Comparison of ENCODE assay signal across 15 mouse cellular contexts in the genomic region with DNA sequence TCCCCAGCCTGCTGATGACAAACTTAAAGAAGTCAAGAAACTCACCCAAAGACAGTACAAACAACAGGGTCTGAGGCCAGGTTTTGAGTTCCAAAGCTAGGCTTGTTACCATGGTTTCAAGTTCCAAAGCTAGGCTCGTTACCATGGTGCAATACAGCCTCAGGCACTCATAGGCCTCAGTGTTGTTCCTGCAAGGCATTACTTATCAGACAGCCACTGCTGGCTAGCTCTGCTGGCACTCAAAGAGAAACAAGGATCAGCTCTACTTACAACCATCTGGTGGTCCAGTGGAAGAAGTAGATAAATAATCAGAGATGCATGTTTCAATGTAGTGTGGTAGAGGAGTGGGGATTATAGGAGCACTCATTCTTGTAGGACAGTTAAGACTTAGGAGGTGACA.
DNase-seq lines count a peak whose midpoint lies in the region; ATAC-seq and TF ChIP-seq lines count a peak whose summit lies in the region.
"Had no signal": no experiment of that assay in that cellular context is flagged by ENCODE, and none has a peak within 500 bp of the region (broad histone marks: within the 10 kb centered on the region; RNA-seq: fewer than 3 reads in every experiment).

No protein-coding gene starts in this region.

- H3K9me3 ChIP-seq in forebrain, postnatal 0 days (ENCODE audit: low read length) = no peaks in the 10 kb centered on the region
- no peaks in the 10 kb centered on the region for H3K9me3 ChIP-seq in forebrain, embryonic 11.5 days (ENCODE audit: control insufficient read depth, low read length)
- H3K9me3 ChIP-seq in midbrain, embryonic 11.5 days (ENCODE audit: control insufficient read depth, low read length) = no peaks in the 10 kb centered on the region
- no peaks in the 10 kb centered on the region for H3K9me3 ChIP-seq in midbrain, embryonic 15.5 days
- H3K9me3 ChIP-seq: heart, embryonic 13.5 days had no signal

- no peak overlapping the region for H3K4me2 ChIP-seq in forebrain, postnatal 0 days (ENCODE audit: low read depth)
- H3K4me2 ChIP-seq in forebrain, embryonic 11.5 days (ENCODE audit: low read depth, low read length, severe bottlenecking) = no peak overlapping the region
- H3K4me2 ChIP-seq in midbrain, embryonic 11.5 days = no peak overlapping the region
- H3K4me2 ChIP-seq in midbrain, embryonic 15.5 days = no peak overlapping the region
- H3K4me2 ChIP-seq: heart, embryonic 13.5 days had no signal

- 30% methylated on average over 1 of the region's 1 CpGs for WGBS in forebrain, postnatal 0 days
- 21% methylated on average over 1 of the region's 1 CpGs for WGBS in forebrain, embryonic 11.5 days
- 48% methylated on average over 1 of the region's 1 CpGs for WGBS in midbrain, embryonic 11.5 days
- WGBS in midbrain, embryonic 15.5 days = 39% methylated on average over 1 of the region's 1 CpGs

- ATAC-seq in forebrain, postnatal 0 days = peak; percentile 29; the same call in 1 of the 2 replicates
- no peak for ATAC-seq in forebrain, embryonic 11.5 days (replicated peaks; ENCODE audit: low FRiP score)
- ATAC-seq in midbrain, embryonic 11.5 days (ENCODE audit: low FRiP score) = peak; percentile 46; the same call in 1 of the 2 replicates
- ATAC-seq in midbrain, embryonic 15.5 days (replicated peaks) = no peak
- peak; percentile 51 for ATAC-seq in erythroblast, adult 5-6 weeks (replicated peaks; ENCODE audit: low FRiP score, poor library complexity, severe bottlenecking)
- peak; percentile 95 for ATAC-seq in megakaryocyte-erythroid progenitor cell, adult 5-6 weeks (replicated peaks; ENCODE audit: low FRiP score, low TSS enrichment, poor library complexity, severe bottlenecking)
- ATAC-seq: intestine, embryonic 16.5 days had no signal

- H3K36me3 ChIP-seq in forebrain, postnatal 0 days (ENCODE audit: insufficient read depth) = no peaks in the 10 kb centered on the region
- H3K36me3 ChIP-seq in forebrain, embryonic 11.5 days (ENCODE audit: control insufficient read depth, insufficient read depth, low read length) = no peaks in the 10 kb centered on the region
- no peaks in the 10 kb centered on the region for H3K36me3 ChIP-seq in midbrain, embryonic 11.5 days (ENCODE audit: control insufficient read depth, insufficient read depth, low read length)
- no peaks in the 10 kb centered on the region for H3K36me3 ChIP-seq in midbrain, embryonic 15.5 days (replicated peaks)
- H3K36me3 ChIP-seq: heart, embryonic 13.5 days had no signal

- H3K27me3 ChIP-seq in forebrain, postnatal 0 days (ENCODE audit: insufficient read depth, low read length) = no peaks in the 10 kb centered on the region
- peaks cover 6% of the 10 kb centered on the region for H3K27me3 ChIP-seq in forebrain, embryonic 11.5 days (ENCODE audit: control insufficient read depth, insufficient read depth, low read length)
- peaks cover 12% of the 10 kb centered on the region for H3K27me3 ChIP-seq in midbrain, embryonic 11.5 days (ENCODE audit: control insufficient read depth, insufficient read depth, low read length)
- peaks cover 8% of the 10 kb centered on the region for H3K27me3 ChIP-seq in midbrain, embryonic 15.5 days (replicated peaks)

- H3K4me1 ChIP-seq in forebrain, postnatal 0 days (ENCODE audit: insufficient read depth) = no peaks in the 10 kb centered on the region
- no peaks in the 10 kb centered on the region for H3K4me1 ChIP-seq in forebrain, embryonic 11.5 days (replicated peaks; ENCODE audit: control insufficient read depth, insufficient read depth, low read length)
- no peaks in the 10 kb centered on the region for H3K4me1 ChIP-seq in midbrain, embryonic 11.5 days (ENCODE audit: control insufficient read depth, insufficient read depth, low read length)
- no peaks in the 10 kb centered on the region for H3K4me1 ChIP-seq in midbrain, embryonic 15.5 days
- H3K4me1 ChIP-seq: heart, embryonic 13.5 days had no signal

- no peak for DNase-seq in forebrain, postnatal 0 days
- DNase-seq in forebrain, embryonic 11.5 days (ENCODE audit: low spot score) = no peak
- DNase-seq in midbrain, embryonic 11.5 days (ENCODE audit: low spot score, missing footprints) = no peak
- DNase-seq in adrenal gland, adult 18-20 months (ENCODE audit: low spot score in 2 of 2) = no peak
- no peak for DNase-seq in MN1 (ENCODE audit: low spot score)
- DNase-seq: adrenal gland, adult 8-10 months; cerebellum, adult 8-10 months; heart, postnatal 4 days; thymus, postnatal 4 days had no signal

- H3K27ac ChIP-seq in forebrain, postnatal 0 days (ENCODE audit: low read depth, low read length) = no peak overlapping the region
- H3K27ac ChIP-seq in forebrain, embryonic 11.5 days (ENCODE audit: low read depth, low read length) = no peak overlapping the region
- no peak overlapping the region for H3K27ac ChIP-seq in midbrain, embryonic 11.5 days (ENCODE audit: low read depth, low read length)
- no peak overlapping the region for H3K27ac ChIP-seq in midbrain, embryonic 15.5 days
- H3K27ac ChIP-seq: heart, embryonic 13.5 days; kidney, postnatal 0 days had no signal

- no peak overlapping the region for H3K9ac ChIP-seq in forebrain, postnatal 0 days
- no peak overlapping the region for H3K9ac ChIP-seq in forebrain, embryonic 11.5 days (ENCODE audit: low read length)
- no peak overlapping the region for H3K9ac ChIP-seq in midbrain, embryonic 11.5 days (ENCODE audit: low read length)
- H3K9ac ChIP-seq in midbrain, embryonic 15.5 days = no peak overlapping the region
- H3K9ac ChIP-seq: heart, embryonic 13.5 days had no signal

- H3K4me3 ChIP-seq in forebrain, postnatal 0 days (ENCODE audit: low read depth, low read length) = no peak overlapping the region
- H3K4me3 ChIP-seq in forebrain, embryonic 11.5 days (ENCODE audit: low read depth, low read length) = no peak overlapping the region
- no peak overlapping the region for H3K4me3 ChIP-seq in midbrain, embryonic 11.5 days (ENCODE audit: low read depth, low read length)
- no peak overlapping the region for H3K4me3 ChIP-seq in midbrain, embryonic 15.5 days
- H3K4me3 ChIP-seq: heart, embryonic 13.5 days had no signal

- no peak for TF ChIP-seq CTCF in forebrain, postnatal 0 days (IDR thresholded peaks at IDR 0.05; ENCODE audit: low read depth)

Comparison
In these comparisons a context has a peak if more than half of its experiments do, and no peak if none do; other contexts are left out.
1. ATAC-seq: peak in forebrain, postnatal 0 days (single experiment), midbrain, embryonic 11.5 days (single experiment), erythroblast, adult 5-6 weeks (single experiment) and megakaryocyte-erythroid progenitor cell, adult 5-6 weeks (single experiment); none in forebrain, embryonic 11.5 days (single experiment) and midbrain, embryonic 15.5 days (single experiment).